Mouse (Mus musculus): Measurements from ENCODE around the gene Ager.

- TF ChIP-seq CTCF (conservative IDR thresholded peaks at IDR 0.05; ENCODE audit: low read length), result no peak
- TF ChIP-seq POU5F1 (IDR thresholded peaks at IDR 0.05; ENCODE audit: borderline replicate concordance, low read length), result no peak
- no peak for TF ChIP-seq NANOG (IDR thresholded peaks at IDR 0.05; ENCODE audit: borderline replicate concordance, low read length)
Measured at GRCm38 (mm10) chr17:34643379-34643778, 45.7 kb downstream of the Ager start.
